8 mouse cellular contexts compared by ENCODE assay signal in the genomic region with DNA sequence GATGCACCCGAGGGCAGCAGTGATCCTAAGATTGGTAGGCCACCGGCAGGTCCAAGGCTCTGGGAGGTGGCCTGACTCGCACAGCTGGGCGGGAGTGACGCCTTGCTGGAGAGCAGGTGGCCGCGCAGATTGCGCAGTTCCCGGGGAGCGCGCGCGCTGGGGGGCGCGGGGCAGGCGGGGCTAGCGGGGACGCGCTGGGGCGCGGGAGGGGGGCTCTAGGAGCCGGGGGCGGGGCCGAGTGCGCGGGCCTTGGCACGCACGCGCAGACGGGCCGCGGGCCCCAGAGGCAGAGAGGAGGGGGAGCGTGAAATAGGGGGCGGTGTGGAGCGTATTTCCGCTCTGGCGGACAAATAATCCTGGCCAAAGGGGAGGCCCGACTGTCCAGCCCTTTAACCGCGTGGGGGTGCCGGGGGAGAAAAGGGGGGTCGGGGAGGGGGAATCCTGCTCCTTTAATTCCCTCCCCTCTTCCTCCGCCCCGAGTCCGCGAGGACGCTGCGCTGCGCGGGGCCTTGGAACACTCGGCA. TPM values are rescaled to one million over a fixed set of nuclear protein-coding genes. Genes with fewer than 3 reads are reported as not detected.
A peak's percentile ranks its signal among the peaks of the same experiment; 100 is the strongest.
DNase-seq lines count a peak whose midpoint lies in the region; ATAC-seq and TF ChIP-seq lines count a peak whose summit lies in the region.

No protein-coding gene starts in this region.

- TF ChIP-seq EP300 in heart, adult 2 months (IDR thresholded peaks at IDR 0.05; ENCODE audit: insufficient read depth, low read depth, low read length), result 0 out of 2 replicates have a peak, but pooled peaks have one; percentile 32

- H3K4me2 ChIP-seq in embryonic facial prominence, embryonic 13.5 days, result peak overlapping the region; percentile 78
- peak overlapping the region; percentile 87 for H3K4me2 ChIP-seq in limb, embryonic 12.5 days
- peak overlapping the region; percentile 97 for H3K4me2 ChIP-seq in midbrain, embryonic 14.5 days (ENCODE audit: low read length)

- TF ChIP-seq CTCF in heart, adult 2 months (IDR thresholded peaks at IDR 0.05), result peak; percentile 27
- 0 out of 2 replicates have a peak, but pooled peaks have one; percentile 15 for TF ChIP-seq CTCF in kidney, adult 2 months (conservative IDR thresholded peaks at IDR 0.05; ENCODE audit: insufficient read depth, insufficient read length, low read depth, low read length)

- intact Hi-C loops in heart, adult 2 months (cut with DNase I), result loop anchor here (5.0 kb wide), 1 partner anchor 37 kb away; no protein-coding TSS in a partner anchor

- H3K79me2 ChIP-seq in heart, adult 2 months (replicated peaks; ENCODE audit: control insufficient read depth, insufficient read depth, low read length), result no peaks in the 10 kb centered on the region

- peak overlapping the region; percentile 93 for H3K27ac ChIP-seq in embryonic facial prominence, embryonic 13.5 days
- peak overlapping the region; percentile 82 for H3K27ac ChIP-seq in heart, adult 2 months
- peak overlapping the region; percentile 44 for H3K27ac ChIP-seq in kidney, adult 2 months (ENCODE audit: insufficient read depth, low read depth, low read length)
- H3K27ac ChIP-seq in limb, embryonic 12.5 days, result peak overlapping the region; percentile 94
- H3K27ac ChIP-seq in midbrain, embryonic 14.5 days (replicated peaks; ENCODE audit: low read depth, low read length), result peak overlapping the region; percentile 93

- peak overlapping the region; percentile 91 for H3K9ac ChIP-seq in embryonic facial prominence, embryonic 13.5 days
- H3K9ac ChIP-seq in heart, adult 2 months (ENCODE audit: low read depth, low read length), result peak overlapping the region; percentile 89
- peak overlapping the region; percentile 92 for H3K9ac ChIP-seq in limb, embryonic 12.5 days (replicated peaks)
- peak overlapping the region; percentile 88 for H3K9ac ChIP-seq in midbrain, embryonic 14.5 days (replicated peaks; ENCODE audit: low read length)

- peak; percentile 84 for ATAC-seq in embryonic facial prominence, embryonic 13.5 days (ENCODE audit: insufficient number of reproducible peaks, insufficient read depth, low FRiP score, low TSS enrichment, low read depth)
- peak; percentile 78 for ATAC-seq in limb, embryonic 12.5 days (ENCODE audit: insufficient number of reproducible peaks, insufficient read depth, low FRiP score, low TSS enrichment, low read depth)
- ATAC-seq in midbrain, embryonic 14.5 days (ENCODE audit: low FRiP score, low TSS enrichment), result peak; percentile 89

- H3K27me3 ChIP-seq in embryonic facial prominence, embryonic 13.5 days, result no peaks in the 10 kb centered on the region
- no peaks in the 10 kb centered on the region for H3K27me3 ChIP-seq in heart, adult 2 months (ENCODE audit: control insufficient read depth, insufficient read depth, low read length)
- H3K27me3 ChIP-seq in kidney, adult 2 months (replicated peaks; ENCODE audit: control insufficient read depth, insufficient read depth, low read length), result no peaks in the 10 kb centered on the region
- H3K27me3 ChIP-seq in limb, embryonic 12.5 days, result no peaks in the 10 kb centered on the region
- H3K27me3 ChIP-seq in midbrain, embryonic 14.5 days (ENCODE audit: control insufficient read depth, insufficient read depth, low read length), result no peaks in the 10 kb centered on the region

- H3K4me3 ChIP-seq in embryonic facial prominence, embryonic 13.5 days, result peak overlapping the region; percentile 61
- peak overlapping the region; percentile 64 for H3K4me3 ChIP-seq in heart, adult 2 months
- H3K4me3 ChIP-seq in kidney, adult 2 months (ENCODE audit: insufficient read depth, low read depth, low read length), result peak overlapping the region; percentile 74
- peak overlapping the region; percentile 88 for H3K4me3 ChIP-seq in limb, embryonic 12.5 days (replicated peaks)
- H3K4me3 ChIP-seq in midbrain, embryonic 14.5 days (replicated peaks; ENCODE audit: low read depth, low read length), result peak overlapping the region; percentile 68

- H3K36me3 ChIP-seq in embryonic facial prominence, embryonic 13.5 days, result peaks cover 9% of the 10 kb centered on the region
- H3K36me3 ChIP-seq in heart, adult 2 months (ENCODE audit: control insufficient read depth, insufficient read depth, low read length), result no peaks in the 10 kb centered on the region
- no peaks in the 10 kb centered on the region for H3K36me3 ChIP-seq in kidney, adult 2 months (ENCODE audit: control insufficient read depth, insufficient read depth, low read length)
- peaks cover 15% of the 10 kb centered on the region for H3K36me3 ChIP-seq in limb, embryonic 12.5 days
- peaks cover 10% of the 10 kb centered on the region for H3K36me3 ChIP-seq in midbrain, embryonic 14.5 days (ENCODE audit: control insufficient read depth, insufficient read depth, low read length)

- TF ChIP-seq POLR2A in heart, adult 2 months (IDR thresholded peaks at IDR 0.05; ENCODE audit: insufficient read depth, low read depth, low read length), result peak; percentile 86
- TF ChIP-seq POLR2A in kidney, adult 2 months (IDR thresholded peaks at IDR 0.05; ENCODE audit: low read depth, low read length), result peak; percentile 60

- peaks cover 33% of the 10 kb centered on the region for H3K4me1 ChIP-seq in embryonic facial prominence, embryonic 13.5 days
- peaks cover 5% of the 10 kb centered on the region for H3K4me1 ChIP-seq in heart, adult 2 months (ENCODE audit: control insufficient read depth, insufficient read depth, low read length)
- no peaks in the 10 kb centered on the region; the same call in 1 of the 2 replicates for H3K4me1 ChIP-seq in kidney, adult 2 months (ENCODE audit: control insufficient read depth, insufficient read depth, low read length)
- H3K4me1 ChIP-seq in limb, embryonic 12.5 days (replicated peaks), result peaks cover 34% of the 10 kb centered on the region
- peaks cover 32% of the 10 kb centered on the region for H3K4me1 ChIP-seq in midbrain, embryonic 14.5 days (ENCODE audit: control insufficient read depth, insufficient read depth, low read length)

- peak; percentile 96 for DNase-seq in 416B (ENCODE audit: low read depth)
- peak; percentile 89 to 94 for DNase-seq in adrenal gland, postnatal 4 days (ENCODE audit: low spot score in 2 of 2)
- peak; percentile 95 to 96 for DNase-seq in heart, adult 2 months
- DNase-seq in kidney, adult 2 months, result peak; percentile 96
- peak; percentile 99 for DNase-seq in midbrain, embryonic 14.5 days
- DNase-seq in spleen, adult 12 weeks (ENCODE audit: low spot score), result peak; percentile 65

- WGBS in embryonic facial prominence, embryonic 13.5 days, result under 1% methylated on average over 40 of the region's 51 CpGs
- 2% methylated on average over 43 of the region's 51 CpGs for WGBS in heart, adult 2 months
- WGBS in kidney, adult 2 months, result under 1% methylated on average over 44 of the region's 51 CpGs
- under 1% methylated on average over 35 of the region's 51 CpGs for WGBS in limb, embryonic 12.5 days
- 0% methylated on average over 35 of the region's 51 CpGs for WGBS in midbrain, embryonic 14.5 days

- H3K9me3 ChIP-seq in embryonic facial prominence, embryonic 13.5 days, result peaks cover 3% of the 10 kb centered on the region; the same call in 1 of the 2 replicates
- H3K9me3 ChIP-seq in limb, embryonic 12.5 days, result no peaks in the 10 kb centered on the region
- no peaks in the 10 kb centered on the region for H3K9me3 ChIP-seq in midbrain, embryonic 14.5 days (ENCODE audit: control insufficient read depth, low read length)

RNA-seq across cellular contexts. Expression of a gene that starts 3.9 kb away (rescaled TPM):
- total RNA-seq in adrenal gland, postnatal 4 days (2021), result 10 to 100 TPM; 39.5 to 50.3 TPM
- 2.7 and 3.2 TPM in 2 replicates for polyA plus RNA-seq in embryonic facial prominence, embryonic 13.5 days (2015; fragmentation: Nextera tagmentation; extraction: Ambion mirVana)
- total RNA-seq in heart, adult 2 months (2021), result 1 to 10 TPM; 1.8 to 3.1 TPM
- 4.5 and 8.1 TPM in 2 replicates for polyA plus RNA-seq in heart, adult 2 months (2012; rRNA removed)
- polyA plus RNA-seq in kidney, adult 2 months (2012; rRNA removed), result 62.9 and 73.4 TPM in 2 replicates
- polyA plus RNA-seq in limb, embryonic 12.5 days (2016; fragmentation: Nextera tagmentation; extraction: Ambion mirVana), result 0.84 and 1.1 TPM in 2 replicates
- 2.1 and 3.6 TPM in 2 replicates for polyA plus RNA-seq in midbrain, embryonic 14.5 days (2014; fragmentation: Nextera tagmentation; extraction: Ambion mirVana)

RNA-seq across cellular contexts. Expression of a gene that starts 4.1 kb away (rescaled TPM):
- 100 to 1,000 TPM; 214 to 215 TPM for total RNA-seq in adrenal gland, postnatal 4 days (2021)
- 98.5 and 100 TPM in 2 replicates for polyA plus RNA-seq in embryonic facial prominence, embryonic 13.5 days (2015; fragmentation: Nextera tagmentation; extraction: Ambion mirVana)
- 10 to 100 TPM; 38.0 to 42.6 TPM for total RNA-seq in heart, adult 2 months (2021)
- polyA plus RNA-seq in heart, adult 2 months (2012; rRNA removed), result 61.6 and 64.0 TPM in 2 replicates
- polyA plus RNA-seq in kidney, adult 2 months (2012; rRNA removed), result 134 and 169 TPM in 2 replicates
- polyA plus RNA-seq in limb, embryonic 12.5 days (2016; fragmentation: Nextera tagmentation; extraction: Ambion mirVana), result 114 TPM in 2 replicates
- polyA plus RNA-seq in midbrain, embryonic 14.5 days (2014; fragmentation: Nextera tagmentation; extraction: Ambion mirVana), result 91.6 and 97.0 TPM in 2 replicates

RNA-seq across cellular contexts. Expression of a gene that starts 12.3 kb away (rescaled TPM):
- total RNA-seq in adrenal gland, postnatal 4 days (2021), result not detected
- not detected in 2 replicates for polyA plus RNA-seq in embryonic facial prominence, embryonic 13.5 days (2015; fragmentation: Nextera tagmentation; extraction: Ambion mirVana)
- total RNA-seq in heart, adult 2 months (2021), result not detected
- polyA plus RNA-seq in heart, adult 2 months (2012; rRNA removed), result not detected in 2 replicates
- polyA plus RNA-seq in kidney, adult 2 months (2012; rRNA removed), result 0.05 TPM in 1 of 2 replicates, not detected in the other
- 0.18 TPM in 1 of 2 replicates, not detected in the other for polyA plus RNA-seq in limb, embryonic 12.5 days (2016; fragmentation: Nextera tagmentation; extraction: Ambion mirVana)
- polyA plus RNA-seq in midbrain, embryonic 14.5 days (2014; fragmentation: Nextera tagmentation; extraction: Ambion mirVana), result not detected in 2 replicates

RNA-seq across cellular contexts. Expression of a gene that starts 14.9 kb away (rescaled TPM):
- 10 to 100 TPM; 23.6 to 26.2 TPM for total RNA-seq in adrenal gland, postnatal 4 days (2021)
- polyA plus RNA-seq in embryonic facial prominence, embryonic 13.5 days (2015; fragmentation: Nextera tagmentation; extraction: Ambion mirVana), result 5.5 and 7.1 TPM in 2 replicates
- 1 to 10 TPM; 7.9 to 9.0 TPM for total RNA-seq in heart, adult 2 months (2021)
- polyA plus RNA-seq in heart, adult 2 months (2012; rRNA removed), result 10.0 and 11.0 TPM in 2 replicates
- 9.4 and 10.8 TPM in 2 replicates for polyA plus RNA-seq in kidney, adult 2 months (2012; rRNA removed)
- 9.3 and 10.8 TPM in 2 replicates for polyA plus RNA-seq in limb, embryonic 12.5 days (2016; fragmentation: Nextera tagmentation; extraction: Ambion mirVana)
- 3.0 and 6.8 TPM in 2 replicates for polyA plus RNA-seq in midbrain, embryonic 14.5 days (2014; fragmentation: Nextera tagmentation; extraction: Ambion mirVana)

RNA-seq across cellular contexts. Expression of a gene that starts 20.1 kb away (rescaled TPM):
- total RNA-seq in adrenal gland, postnatal 4 days (2021), result 1 to 10 TPM in 1 of 2 experiments, under 1 TPM in 1; 0.93 to 3.8 TPM
- 0.24 and 0.83 TPM in 2 replicates for polyA plus RNA-seq in embryonic facial prominence, embryonic 13.5 days (2015; fragmentation: Nextera tagmentation; extraction: Ambion mirVana)
- not detected for total RNA-seq in heart, adult 2 months (2021)
- 1.1 TPM in 1 of 2 replicates, not detected in the other for polyA plus RNA-seq in heart, adult 2 months (2012; rRNA removed)
- polyA plus RNA-seq in kidney, adult 2 months (2012; rRNA removed), result 73.5 and 88.1 TPM in 2 replicates
- polyA plus RNA-seq in limb, embryonic 12.5 days (2016; fragmentation: Nextera tagmentation; extraction: Ambion mirVana), result not detected in 2 replicates
- not detected in 2 replicates for polyA plus RNA-seq in midbrain, embryonic 14.5 days (2014; fragmentation: Nextera tagmentation; extraction: Ambion mirVana)

Comparison
In these comparisons a context has a peak if more than half of its experiments do, and no peak if none do; other contexts are left out.
1. Peak in every context shown above with its lines: DNase-seq, ATAC-seq, H3K4me3 ChIP-seq and H3K27ac ChIP-seq.
2. H3K27ac ChIP-seq: peak in every context shown above with its lines; median percentile 94 in limb, embryonic 12.5 days; 93 in embryonic facial prominence, embryonic 13.5 days; 93 in midbrain, embryonic 14.5 days; 82 in heart, adult 2 months; 44 in kidney, adult 2 months.